Mouse (Mus musculus): ENCODE measurements around the gene Vpreb1. TPM values are rescaled to one million over a fixed set of nuclear protein-coding genes. Genes with fewer than 3 reads are reported as not detected.
A peak's percentile ranks its signal among the peaks of the same experiment; 100 is the strongest.

The Vpreb1 gene
- polyA plus RNA-seq, 1 experiment from 2014 or later: 2.8 TPM

GRCm38 (mm10) chr16:16896382-16897055 is 25.9 kb upstream of the Vpreb1 start, which contains the start of gene Ppm1f:
Gene Ppm1f, plus strand, starts transcription at chr16:16896469.
- WGBS: under 1% methylated on average over 29 of the region's 29 CpGs
- Histone ChIP-seq H3K4me3 (ENCODE audit: low read length) (peak within 1 kb of the TSS; percentile 63), H3K9ac (ENCODE audit: low read depth, low read length) (peak within 1 kb of the TSS; percentile 71), H3K27me3 (ENCODE audit: control insufficient read depth, insufficient read depth, low read length) (no peaks in the 10 kb centered on the region), H3K4me1 (ENCODE audit: control insufficient read depth, insufficient read depth, low read length) (no peaks in the 10 kb centered on the region), H3K4me2 (replicated peaks; ENCODE audit: low read depth, low read length) (peak within 1 kb of the TSS; percentile 77), H3K36me3 (ENCODE audit: control insufficient read depth, insufficient read depth, low read length) (peaks cover 24% of the 10 kb centered on the region), H3K9me3 (ENCODE audit: control insufficient read depth, low read length) (no peaks in the 10 kb centered on the region), H3K27ac (ENCODE audit: low read depth, low read length) (no peak within 1 kb of the TSS; the same call in 1 of the 2 replicates)
- ATAC-seq (ENCODE audit: low FRiP score, low TSS enrichment): peak; percentile 94

- no peak overlapping the region for H3K27ac ChIP-seq (ENCODE audit: low read depth, low read length)
- no peaks in the 10 kb centered on the region for H3K9me3 ChIP-seq (ENCODE audit: control insufficient read depth, low read length)
- peak overlapping the region; percentile 63; the same call in 1 of the 2 replicates for H3K4me3 ChIP-seq (ENCODE audit: low read length)
- peak overlapping the region; percentile 71; the same call in 1 of the 2 replicates for H3K9ac ChIP-seq (ENCODE audit: low read depth, low read length)
- 19% methylated on average over 4 of the region's 4 CpGs for WGBS
- no peaks in the 10 kb centered on the region for H3K27me3 ChIP-seq (ENCODE audit: control insufficient read depth, insufficient read depth, low read length)
- peaks cover 30% of the 10 kb centered on the region for H3K36me3 ChIP-seq (ENCODE audit: control insufficient read depth, insufficient read depth, low read length)
- ATAC-seq (ENCODE audit: low FRiP score, low TSS enrichment): no peak
- H3K4me1 ChIP-seq (ENCODE audit: control insufficient read depth, insufficient read depth, low read length): no peaks in the 10 kb centered on the region
- H3K4me2 ChIP-seq (replicated peaks; ENCODE audit: low read depth, low read length): peak overlapping the region; percentile 77; the same call in 1 of the 2 replicates
These were observed 25.4 kb upstream of the Vpreb1 start for GRCm38 (mm10) chr16:16896015-16896381.

- 93% methylated on average over 7 of the region's 7 CpGs for WGBS
- Histone ChIP-seq H3K4me1 (ENCODE audit: control insufficient read depth, insufficient read depth, low read length) (no peaks in the 10 kb centered on the region), H3K27ac (ENCODE audit: low read depth, low read length) (no peak overlapping the region), H3K9ac (ENCODE audit: low read depth, low read length) (no peak overlapping the region), H3K36me3 (ENCODE audit: control insufficient read depth, insufficient read depth, low read length) (peaks cover 66% of the 10 kb centered on the region), H3K4me2 (replicated peaks; ENCODE audit: low read depth, low read length) (no peak overlapping the region), H3K27me3 (ENCODE audit: control insufficient read depth, insufficient read depth, low read length) (no peaks in the 10 kb centered on the region), H3K9me3 (ENCODE audit: control insufficient read depth, low read length) (no peaks in the 10 kb centered on the region), H3K4me3 (ENCODE audit: low read length) (no peak overlapping the region)
- no peak for ATAC-seq (ENCODE audit: low FRiP score, low TSS enrichment)
These were observed 21.7 kb upstream of the Vpreb1 start for GRCm38 (mm10) chr16:16892366-16892765.

- no peaks in the 10 kb centered on the region for H3K9me3 ChIP-seq (ENCODE audit: control insufficient read depth, low read length)
These were observed 17.7 kb upstream of the Vpreb1 start for GRCm38 (mm10) chr16:16888341-16888740.

GRCm38 (mm10) chr16:16879025-16879424 is 8.4 kb upstream of the Vpreb1 start:
- Histone ChIP-seq H3K27ac (ENCODE audit: low read depth, low read length) (no peak overlapping the region), H3K4me2 (replicated peaks; ENCODE audit: low read depth, low read length) (no peak overlapping the region), H3K9me3 (ENCODE audit: control insufficient read depth, low read length) (peaks cover 6% of the 10 kb centered on the region), H3K9ac (ENCODE audit: low read depth, low read length) (no peak overlapping the region), H3K4me3 (ENCODE audit: low read length) (no peak overlapping the region), H3K4me1 (ENCODE audit: control insufficient read depth, insufficient read depth, low read length) (no peaks in the 10 kb centered on the region), H3K36me3 (ENCODE audit: control insufficient read depth, insufficient read depth, low read length) (peaks cover 84% of the 10 kb centered on the region), H3K27me3 (ENCODE audit: control insufficient read depth, insufficient read depth, low read length) (no peaks in the 10 kb centered on the region)
- ATAC-seq (ENCODE audit: low FRiP score, low TSS enrichment): no peak
- WGBS: 89% methylated on average over 5 of the region's 5 CpGs

More at GRCm38 (mm10) chr16:16888341-16888740, 17.7 kb upstream of the Vpreb1 start:
- no peak overlapping the region for H3K9ac ChIP-seq (ENCODE audit: low read depth, low read length)
- H3K36me3 ChIP-seq (ENCODE audit: control insufficient read depth, insufficient read depth, low read length): peaks cover 99% of the 10 kb centered on the region
- no peaks in the 10 kb centered on the region for H3K4me1 ChIP-seq (ENCODE audit: control insufficient read depth, insufficient read depth, low read length)
- no peaks in the 10 kb centered on the region for H3K27me3 ChIP-seq (ENCODE audit: control insufficient read depth, insufficient read depth, low read length)
- H3K4me3 ChIP-seq (ENCODE audit: low read length): no peak overlapping the region
- H3K27ac ChIP-seq (ENCODE audit: low read depth, low read length): no peak overlapping the region
- no peak overlapping the region for H3K4me2 ChIP-seq (replicated peaks; ENCODE audit: low read depth, low read length)
- no peak for ATAC-seq (ENCODE audit: low FRiP score, low TSS enrichment)
- WGBS: 89% methylated on average over 1 of the region's 1 CpGs

- Histone ChIP-seq H3K27me3 (ENCODE audit: control insufficient read depth, insufficient read depth, low read length) (no peaks in the 10 kb centered on the region), H3K9me3 (ENCODE audit: control insufficient read depth, low read length) (no peaks in the 10 kb centered on the region), H3K4me2 (replicated peaks; ENCODE audit: low read depth, low read length) (peak overlapping the region; percentile 72), H3K27ac (ENCODE audit: low read depth, low read length) (no peak overlapping the region), H3K9ac (ENCODE audit: low read depth, low read length) (no peak overlapping the region), H3K4me3 (ENCODE audit: low read length) (peak overlapping the region; percentile 82), H3K4me1 (ENCODE audit: control insufficient read depth, insufficient read depth, low read length) (peaks cover 3% of the 10 kb centered on the region; the same call in 1 of the 2 replicates), H3K36me3 (ENCODE audit: control insufficient read depth, insufficient read depth, low read length) (peaks cover 4% of the 10 kb centered on the region; the same call in 1 of the 2 replicates)
- 35% methylated on average over 7 of the region's 7 CpGs for WGBS
- ATAC-seq (ENCODE audit: low FRiP score, low TSS enrichment): peak; percentile 51
These were observed 414 bp downstream of the Vpreb1 start for GRCm38 (mm10) chr16:16870241-16870616.

GRCm38 (mm10) chr16:16865696-16866561 is 4.7 kb downstream of the Vpreb1 start:
- H3K4me3 ChIP-seq (ENCODE audit: low read length): no peak overlapping the region
- H3K9ac ChIP-seq (ENCODE audit: low read depth, low read length): no peak overlapping the region
- no peaks in the 10 kb centered on the region for H3K9me3 ChIP-seq (ENCODE audit: control insufficient read depth, low read length)
- H3K27me3 ChIP-seq (ENCODE audit: control insufficient read depth, insufficient read depth, low read length): no peaks in the 10 kb centered on the region
- no peak overlapping the region for H3K27ac ChIP-seq (ENCODE audit: low read depth, low read length)
- H3K4me1 ChIP-seq (ENCODE audit: control insufficient read depth, insufficient read depth, low read length): no peaks in the 10 kb centered on the region
- H3K36me3 ChIP-seq (ENCODE audit: control insufficient read depth, insufficient read depth, low read length): no peaks in the 10 kb centered on the region
- no peak for ATAC-seq (ENCODE audit: low FRiP score, low TSS enrichment)
- H3K4me2 ChIP-seq (replicated peaks; ENCODE audit: low read depth, low read length): no peak overlapping the region
- WGBS: 36% methylated on average over 5 of the region's 5 CpGs

- no peak overlapping the region for H3K4me3 ChIP-seq (ENCODE audit: low read length)
- H3K9ac ChIP-seq (ENCODE audit: low read depth, low read length): no peak overlapping the region
- ATAC-seq (ENCODE audit: low FRiP score, low TSS enrichment): no peak
- no peak overlapping the region for H3K27ac ChIP-seq (ENCODE audit: low read depth, low read length)
- H3K36me3 ChIP-seq (ENCODE audit: control insufficient read depth, insufficient read depth, low read length): no peaks in the 10 kb centered on the region
- no peaks in the 10 kb centered on the region for H3K9me3 ChIP-seq (ENCODE audit: control insufficient read depth, low read length)
- no peaks in the 10 kb centered on the region for H3K27me3 ChIP-seq (ENCODE audit: control insufficient read depth, insufficient read depth, low read length)
- H3K4me1 ChIP-seq (ENCODE audit: control insufficient read depth, insufficient read depth, low read length): no peaks in the 10 kb centered on the region
- H3K4me2 ChIP-seq (replicated peaks; ENCODE audit: low read depth, low read length): no peak overlapping the region
These were observed 5.4 kb downstream of the Vpreb1 start for GRCm38 (mm10) chr16:16865217-16865616.

- WGBS: 67% methylated on average over 2 of the region's 2 CpGs
- Histone ChIP-seq H3K36me3 (ENCODE audit: control insufficient read depth, insufficient read depth, low read length) (no peaks in the 10 kb centered on the region), H3K4me2 (replicated peaks; ENCODE audit: low read depth, low read length) (no peak within 1 kb of the TSS), H3K4me3 (ENCODE audit: low read length) (no peak within 1 kb of the TSS), H3K27ac (ENCODE audit: low read depth, low read length) (no peak within 1 kb of the TSS), H3K9ac (ENCODE audit: low read depth, low read length) (no peak within 1 kb of the TSS), H3K27me3 (ENCODE audit: control insufficient read depth, insufficient read depth, low read length) (no peaks in the 10 kb centered on the region), H3K9me3 (ENCODE audit: control insufficient read depth, low read length) (no peaks in the 10 kb centered on the region), H3K4me1 (ENCODE audit: control insufficient read depth, insufficient read depth, low read length) (no peaks in the 10 kb centered on the region)
- ATAC-seq (ENCODE audit: low FRiP score, low TSS enrichment): no peak
These were observed 6.7 kb downstream of the Vpreb1 start, which contains the start of gene Igll1 for GRCm38 (mm10) chr16:16863978-16864377. Gene Igll1, minus strand, starts transcription at chr16:16863985.
